Mouse (Mus musculus) kidney, adult 2 months (tissue): ENCODE results near the gene Ttc28.

Experiments used
- CTCF ChIP-seq: fragments of 200-500 bp; conservative IDR thresholded peaks from 2 replicates; pipeline ENCODE4 v1.5.1; 2011; ENCODE audit warnings: low read depth, mild to moderate bottlenecking, control low read depth, low read length, moderate library complexity, mixed read lengths; ENCODE audit not compliant: insufficient read depth, insufficient read length
- POLR2A ChIP-seq: fragments of 200-500 bp; IDR thresholded peaks from one replicate; pipeline ENCODE4 v1.6.1; 2011; ENCODE audit warnings: low read depth, low read length, control low read depth

GRCm38 (mm10) chr5:111254781-111255180 is 375.2 kb downstream of the Ttc28 start:
- TF ChIP-seq CTCF = no peak
- TF ChIP-seq POLR2A = no peak
